Mouse (Mus musculus): ENCODE measurements around the gene Tmem176b.

The Tmem176b gene

GRCm38 (mm10) chr6:48787867-48788266 is 53.4 kb downstream of the Tmem176b start:
- DNase-seq (ENCODE audit: low read depth): no peak

GRCm38 (mm10) chr6:48785601-48786000 is 55.7 kb downstream of the Tmem176b start:
- DNase-seq (ENCODE audit: low read depth): no peak

GRCm38 (mm10) chr6:48785189-48785588 is 56.1 kb downstream of the Tmem176b start:
- peak; percentile 37 for DNase-seq (ENCODE audit: low read depth)

- DNase-seq (ENCODE audit: low read depth): no peak
These were observed 56.9 kb downstream of the Tmem176b start for GRCm38 (mm10) chr6:48784406-48784805.

All from NIH3T3 (cell line).